Mouse (Mus musculus): ENCODE results near the gene Ldlrad3. TPM values are rescaled to one million over a fixed set of nuclear protein-coding genes. Genes with fewer than 3 reads are reported as not detected.

Gene Ldlrad3
- polyA plus RNA-seq, 1 experiment from 2014 or later: 7.2 TPM

GRCm38 (mm10) chr2:102172458-102172857, 13.7 kb downstream of the Ldlrad3 start:
- Histone ChIP-seq H3K4me2 (ENCODE audit: low read depth, low read length) (no peak overlapping the region), H3K27ac (ENCODE audit: low read length) (no peak overlapping the region), H3K36me3 (ENCODE audit: control insufficient read depth, insufficient read depth) (no peaks in the 10 kb centered on the region), H3K27me3 (ENCODE audit: control insufficient read depth, insufficient read depth, low read depth, low read length) (no peaks in the 10 kb centered on the region), H3K4me3 (ENCODE audit: low read depth, low read length) (no peak overlapping the region), H3K9ac (ENCODE audit: low read depth, low read length) (no peak overlapping the region), H3K9me3 (replicated peaks; ENCODE audit: control insufficient read depth, low read length) (no peaks in the 10 kb centered on the region), H3K4me1 (ENCODE audit: control insufficient read depth, low read depth, low read length) (no peaks in the 10 kb centered on the region)
- 73% methylated on average over 4 of the region's 4 CpGs for WGBS (ENCODE audit: insufficient replicate concordance)
- ATAC-seq (ENCODE audit: low read depth): no peak

- H3K9me3 ChIP-seq (replicated peaks; ENCODE audit: control insufficient read depth, low read length): no peaks in the 10 kb centered on the region
- H3K27me3 ChIP-seq (ENCODE audit: control insufficient read depth, insufficient read depth, low read depth, low read length): no peaks in the 10 kb centered on the region
- no peak overlapping the region for H3K27ac ChIP-seq (ENCODE audit: low read length)
- no peak overlapping the region for H3K4me3 ChIP-seq (ENCODE audit: low read depth, low read length)
- H3K4me1 ChIP-seq (ENCODE audit: control insufficient read depth, low read depth, low read length): no peaks in the 10 kb centered on the region; the same call in none of the 2 replicates
- no peak for ATAC-seq (ENCODE audit: low read depth)
- 29% methylated on average over 15 of the region's 15 CpGs for WGBS (ENCODE audit: insufficient replicate concordance)
- no peak overlapping the region for H3K9ac ChIP-seq (ENCODE audit: low read depth, low read length)
- no peaks in the 10 kb centered on the region for H3K36me3 ChIP-seq (ENCODE audit: control insufficient read depth, insufficient read depth)
- H3K4me2 ChIP-seq (ENCODE audit: low read depth, low read length): no peak overlapping the region
Observed at GRCm38 (mm10) chr2:102166550-102167325, 19.4 kb downstream of the Ldlrad3 start.

- Histone ChIP-seq H3K4me1 (ENCODE audit: control insufficient read depth, low read depth, low read length) (no peaks in the 10 kb centered on the region; the same call in none of the 2 replicates), H3K27me3 (ENCODE audit: control insufficient read depth, insufficient read depth, low read depth, low read length) (no peaks in the 10 kb centered on the region), H3K27ac (ENCODE audit: low read length) (no peak overlapping the region), H3K4me2 (ENCODE audit: low read depth, low read length) (no peak overlapping the region), H3K36me3 (ENCODE audit: control insufficient read depth, insufficient read depth) (no peaks in the 10 kb centered on the region), H3K4me3 (ENCODE audit: low read depth, low read length) (no peak overlapping the region), H3K9ac (ENCODE audit: low read depth, low read length) (no peak overlapping the region), H3K9me3 (replicated peaks; ENCODE audit: control insufficient read depth, low read length) (no peaks in the 10 kb centered on the region)
- WGBS (ENCODE audit: insufficient replicate concordance): 26% methylated on average over 3 of the region's 3 CpGs
- ATAC-seq (ENCODE audit: low read depth): no peak
Observed at GRCm38 (mm10) chr2:102163106-102163505, 23.1 kb downstream of the Ldlrad3 start.

GRCm38 (mm10) chr2:102157555-102157954, 28.6 kb downstream of the Ldlrad3 start:
- H3K27ac ChIP-seq (ENCODE audit: low read length): no peak overlapping the region
- H3K9ac ChIP-seq (ENCODE audit: low read depth, low read length): no peak overlapping the region
- H3K36me3 ChIP-seq (ENCODE audit: control insufficient read depth, insufficient read depth): no peaks in the 10 kb centered on the region
- H3K4me3 ChIP-seq (ENCODE audit: low read depth, low read length): no peak overlapping the region
- no peaks in the 10 kb centered on the region for H3K27me3 ChIP-seq (ENCODE audit: control insufficient read depth, insufficient read depth, low read depth, low read length)
- H3K4me1 ChIP-seq (ENCODE audit: control insufficient read depth, low read depth, low read length): peaks cover 3% of the 10 kb centered on the region; the same call in 1 of the 2 replicates
- 49% methylated on average over 3 of the region's 3 CpGs for WGBS (ENCODE audit: insufficient replicate concordance)
- H3K9me3 ChIP-seq (replicated peaks; ENCODE audit: control insufficient read depth, low read length): no peaks in the 10 kb centered on the region
- ATAC-seq (ENCODE audit: low read depth): no peak
- H3K4me2 ChIP-seq (ENCODE audit: low read depth, low read length): no peak overlapping the region

GRCm38 (mm10) chr2:102157010-102157409, 29.2 kb downstream of the Ldlrad3 start:
- no peak for ATAC-seq (ENCODE audit: low read depth)
- no peak overlapping the region for H3K27ac ChIP-seq (ENCODE audit: low read length)
- WGBS (ENCODE audit: insufficient replicate concordance): 50% methylated on average over 9 of the region's 9 CpGs

GRCm38 (mm10) chr2:102156460-102156859, 29.7 kb downstream of the Ldlrad3 start:
- H3K9me3 ChIP-seq (replicated peaks; ENCODE audit: control insufficient read depth, low read length): no peaks in the 10 kb centered on the region
- no peak overlapping the region for H3K4me3 ChIP-seq (ENCODE audit: low read depth, low read length)
- H3K36me3 ChIP-seq (ENCODE audit: control insufficient read depth, insufficient read depth): no peaks in the 10 kb centered on the region
- H3K27ac ChIP-seq (ENCODE audit: low read length): no peak overlapping the region
- H3K4me1 ChIP-seq (ENCODE audit: control insufficient read depth, low read depth, low read length): peaks cover 3% of the 10 kb centered on the region; the same call in 1 of the 2 replicates
- H3K27me3 ChIP-seq (ENCODE audit: control insufficient read depth, insufficient read depth, low read depth, low read length): no peaks in the 10 kb centered on the region
- H3K4me2 ChIP-seq (ENCODE audit: low read depth, low read length): no peak overlapping the region
- H3K9ac ChIP-seq (ENCODE audit: low read depth, low read length): no peak overlapping the region
- ATAC-seq (ENCODE audit: low read depth): no peak
- 53% methylated on average over 9 of the region's 9 CpGs for WGBS (ENCODE audit: insufficient replicate concordance)

More at GRCm38 (mm10) chr2:102157010-102157409, 29.2 kb downstream of the Ldlrad3 start:
- no peaks in the 10 kb centered on the region for H3K9me3 ChIP-seq (replicated peaks; ENCODE audit: control insufficient read depth, low read length)
- H3K27me3 ChIP-seq (ENCODE audit: control insufficient read depth, insufficient read depth, low read depth, low read length): no peaks in the 10 kb centered on the region
- H3K4me2 ChIP-seq (ENCODE audit: low read depth, low read length): no peak overlapping the region
- peaks cover 3% of the 10 kb centered on the region; the same call in 1 of the 2 replicates for H3K4me1 ChIP-seq (ENCODE audit: control insufficient read depth, low read depth, low read length)
- no peak overlapping the region for H3K9ac ChIP-seq (ENCODE audit: low read depth, low read length)
- H3K4me3 ChIP-seq (ENCODE audit: low read depth, low read length): no peak overlapping the region
- H3K36me3 ChIP-seq (ENCODE audit: control insufficient read depth, insufficient read depth): no peaks in the 10 kb centered on the region

GRCm38 (mm10) chr2:102155306-102156015, 30.7 kb downstream of the Ldlrad3 start:
- no peaks in the 10 kb centered on the region for H3K27me3 ChIP-seq (ENCODE audit: control insufficient read depth, insufficient read depth, low read depth, low read length)
- H3K4me2 ChIP-seq (ENCODE audit: low read depth, low read length): no peak overlapping the region
- H3K4me1 ChIP-seq (ENCODE audit: control insufficient read depth, low read depth, low read length): peaks cover 3% of the 10 kb centered on the region; the same call in 1 of the 2 replicates
- H3K27ac ChIP-seq (ENCODE audit: low read length): no peak overlapping the region
- no peaks in the 10 kb centered on the region for H3K9me3 ChIP-seq (replicated peaks; ENCODE audit: control insufficient read depth, low read length)
- no peak overlapping the region for H3K4me3 ChIP-seq (ENCODE audit: low read depth, low read length)
- H3K36me3 ChIP-seq (ENCODE audit: control insufficient read depth, insufficient read depth): no peaks in the 10 kb centered on the region
- ATAC-seq (ENCODE audit: low read depth): no peak
- H3K9ac ChIP-seq (ENCODE audit: low read depth, low read length): no peak overlapping the region
- WGBS (ENCODE audit: insufficient replicate concordance): 45% methylated on average over 5 of the region's 5 CpGs

- Histone ChIP-seq H3K4me1 (ENCODE audit: control insufficient read depth, low read depth, low read length) (peaks cover 3% of the 10 kb centered on the region; the same call in 1 of the 2 replicates), H3K27me3 (ENCODE audit: control insufficient read depth, insufficient read depth, low read depth, low read length) (no peaks in the 10 kb centered on the region), H3K9me3 (replicated peaks; ENCODE audit: control insufficient read depth, low read length) (no peaks in the 10 kb centered on the region), H3K27ac (ENCODE audit: low read length) (no peak overlapping the region), H3K36me3 (ENCODE audit: control insufficient read depth, insufficient read depth) (no peaks in the 10 kb centered on the region), H3K9ac (ENCODE audit: low read depth, low read length) (no peak overlapping the region), H3K4me3 (ENCODE audit: low read depth, low read length) (no peak overlapping the region), H3K4me2 (ENCODE audit: low read depth, low read length) (no peak overlapping the region)
- WGBS (ENCODE audit: insufficient replicate concordance): 23% methylated on average over 6 of the region's 6 CpGs
- ATAC-seq (ENCODE audit: low read depth): no peak
Observed at GRCm38 (mm10) chr2:102154771-102155211, 31.4 kb downstream of the Ldlrad3 start.

GRCm38 (mm10) chr2:102154328-102154727, 31.9 kb downstream of the Ldlrad3 start:
- no peak overlapping the region for H3K9ac ChIP-seq (ENCODE audit: low read depth, low read length)
- peaks cover 3% of the 10 kb centered on the region; the same call in 1 of the 2 replicates for H3K4me1 ChIP-seq (ENCODE audit: control insufficient read depth, low read depth, low read length)
- no peak overlapping the region for H3K27ac ChIP-seq (ENCODE audit: low read length)
- H3K9me3 ChIP-seq (replicated peaks; ENCODE audit: control insufficient read depth, low read length): no peaks in the 10 kb centered on the region
- no peaks in the 10 kb centered on the region for H3K36me3 ChIP-seq (ENCODE audit: control insufficient read depth, insufficient read depth)
- no peaks in the 10 kb centered on the region for H3K27me3 ChIP-seq (ENCODE audit: control insufficient read depth, insufficient read depth, low read depth, low read length)
- no peak overlapping the region for H3K4me3 ChIP-seq (ENCODE audit: low read depth, low read length)
- peak; percentile 48 for ATAC-seq (ENCODE audit: low read depth)
- no peak overlapping the region for H3K4me2 ChIP-seq (ENCODE audit: low read depth, low read length)
- 32% methylated on average over 4 of the region's 4 CpGs for WGBS (ENCODE audit: insufficient replicate concordance)
